Mouse (Mus musculus) hindbrain, embryonic 11.5 days (tissue): Measurements from ENCODE around the gene Crk. TPM values are rescaled to one million over a fixed set of nuclear protein-coding genes. Genes with fewer than 3 reads are reported as not detected.

ENCODE experiments used
- ATAC-seq: fragments of 200-750 bp; cut with Nextera tagmentation; 2 replicates; pipeline ENCODE4 v1.8.0; 2017; ENCODE audit warnings: mild to moderate bottlenecking, moderate TSS enrichment, moderate library complexity; ENCODE audit not compliant: low FRiP score
- DNase-seq: peaks from one replicate; pipeline ENCODE4 v3.0.0-alpha.2; 2015; ENCODE audit warnings: low spot score
- H3K27ac ChIP-seq: fragments of 300-500 bp; sonication (generic); 2 replicates; pipeline ENCODE4 v1.5.1; 2014; ENCODE audit warnings: mild to moderate bottlenecking, low read depth, low read length
- H3K27me3 ChIP-seq: fragments of 300-500 bp; sonication (generic); 2 replicates; pipeline ENCODE4 v1.6.1; 2014; ENCODE audit warnings: mild to moderate bottlenecking, low read length, moderate library complexity, mixed read lengths; ENCODE audit not compliant: control insufficient read depth, insufficient read depth
- H3K36me3 ChIP-seq: fragments of 300-500 bp; sonication (generic); 2 replicates; pipeline ENCODE4 v1.6.1; 2014; ENCODE audit warnings: mild to moderate bottlenecking, low read length, moderate library complexity, mixed read lengths; ENCODE audit not compliant: control insufficient read depth, insufficient read depth
- H3K4me1 ChIP-seq: fragments of 300-500 bp; sonication (generic); replicated peaks from 2 replicates; pipeline ENCODE4 v1.6.1; 2014; ENCODE audit warnings: low read length, mixed read lengths; ENCODE audit not compliant: control insufficient read depth, insufficient read depth
- H3K4me2 ChIP-seq: fragments of 300-500 bp; sonication (generic); replicated peaks from 2 replicates; pipeline ENCODE4 v1.6.1; 2014; ENCODE audit warnings: mild to moderate bottlenecking, low read depth, low read length
- H3K4me3 ChIP-seq: fragments of 300-500 bp; sonication (generic); 2 replicates; pipeline ENCODE4 v1.5.1; 2014; ENCODE audit warnings: low read depth, low read length
- H3K9ac ChIP-seq: fragments of 300-500 bp; sonication (generic); 2 replicates; pipeline ENCODE4 v1.6.1; 2014; ENCODE audit warnings: low read depth, low read length
- H3K9me3 ChIP-seq: fragments of 300-500 bp; sonication (generic); 2 replicates; pipeline ENCODE4 v1.6.1; 2016; ENCODE audit warnings: low read length; ENCODE audit not compliant: control insufficient read depth
- WGBS: fragments of 180-500 bp; shearing (Covaris S2); extraction: QIAGEN DNeasy Blood & Tissue Kit; methylation state at CpG from one replicate; pipeline ENCODE4 v1.1.7; 2014; 5-methylcytosine and 5-hydroxymethylcytosine counted together
- polyA plus RNA-seq: library from polyadenylated mRNA; unstranded; fragments of >200 nt; fragmentation: Nextera tagmentation; extraction: Ambion mirVana; gene quantifications from 2 replicates; pipeline ENCODE4 v1.2.1, GENCODE M21; 2014

The Crk gene
- polyA plus RNA-seq, 1 experiment from 2014 or later, result 113 TPM

DNA sequence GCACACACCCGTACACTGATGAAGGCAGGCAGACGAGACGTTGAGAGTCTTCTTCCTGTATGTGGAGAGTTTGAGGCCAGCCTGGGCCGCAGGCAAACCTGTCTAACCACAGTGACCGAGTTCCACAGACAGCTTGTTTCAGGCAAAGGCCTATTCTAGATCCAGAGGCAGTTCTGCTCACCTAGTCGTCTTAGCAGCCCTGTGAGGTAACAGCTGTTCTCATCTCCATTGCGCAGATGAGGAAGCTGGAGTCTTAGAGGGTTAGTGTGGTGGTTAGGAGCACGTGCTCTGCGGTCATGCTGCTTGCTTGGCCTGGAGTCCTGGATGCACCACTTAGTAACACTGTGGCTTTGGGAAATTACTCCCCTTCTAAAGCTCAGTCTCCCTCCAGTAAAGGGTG lies 34.4 kb upstream of the Crk start:
- Histone ChIP-seq H3K27me3 (no peaks in the 10 kb centered on the region), H3K4me1 (no peaks in the 10 kb centered on the region), H3K36me3 (no peaks in the 10 kb centered on the region), H3K4me2 (no peak overlapping the region), H3K9me3 (no peaks in the 10 kb centered on the region), H3K4me3 (no peak overlapping the region), H3K9ac (no peak overlapping the region), H3K27ac (no peak overlapping the region)
- ATAC-seq, result no peak
- 85% methylated on average over 9 of the region's 9 CpGs for WGBS
- no peak for DNase-seq

DNA sequence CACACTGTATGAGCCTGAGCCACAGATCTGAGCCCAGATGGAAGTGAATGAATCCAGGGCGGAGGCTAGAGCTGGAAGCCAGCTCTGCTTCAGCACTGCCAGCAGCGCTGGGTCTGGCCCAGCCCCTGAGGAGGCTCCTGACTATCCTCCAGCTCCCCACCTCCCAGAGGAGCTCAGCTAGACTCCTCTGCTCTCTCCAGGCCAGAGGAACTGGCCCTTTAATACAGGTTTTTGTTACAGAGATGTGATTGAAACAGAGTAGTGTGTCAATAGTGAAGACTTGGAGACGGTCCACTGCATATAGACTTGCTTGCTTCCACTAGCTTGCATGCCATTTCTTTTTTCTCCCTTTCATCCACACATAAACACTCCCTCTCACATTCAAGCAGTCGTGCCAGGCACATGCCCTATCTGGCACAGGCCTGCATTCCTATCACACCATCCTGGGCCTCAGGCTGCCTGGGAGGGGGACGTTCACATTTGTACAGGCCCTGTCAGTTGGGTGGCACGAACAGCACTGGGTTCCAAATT lies 31.3 kb upstream of the Crk start:
- DNase-seq (no peak), ATAC-seq (no peak)
- Histone ChIP-seq H3K9ac (no peak overlapping the region), H3K36me3 (no peaks in the 10 kb centered on the region), H3K27me3 (peaks cover 8% of the 10 kb centered on the region; the same call in 1 of the 2 replicates), H3K4me3 (no peak overlapping the region), H3K4me2 (no peak overlapping the region), H3K9me3 (no peaks in the 10 kb centered on the region), H3K4me1 (no peaks in the 10 kb centered on the region), H3K27ac (no peak overlapping the region)
- 78% methylated on average over 6 of the region's 6 CpGs for WGBS

GRCm38 (mm10) chr11:75649155-75649561 lies 29.9 kb upstream of the Crk start:
- H3K4me2 ChIP-seq, result no peak overlapping the region
- peaks cover 5% of the 10 kb centered on the region; the same call in 1 of the 2 replicates for H3K4me1 ChIP-seq
- H3K36me3 ChIP-seq, result no peaks in the 10 kb centered on the region
- 0 out of 2 replicates have a peak overlapping the region, but pooled peaks have one; percentile 9 for H3K27ac ChIP-seq
- peaks cover 16% of the 10 kb centered on the region for H3K27me3 ChIP-seq
- WGBS, result 87% methylated on average over 4 of the region's 4 CpGs
- no peaks in the 10 kb centered on the region for H3K9me3 ChIP-seq
- no peak overlapping the region for H3K4me3 ChIP-seq
- no peak for DNase-seq
- no peak for ATAC-seq
- no peak overlapping the region for H3K9ac ChIP-seq

- Histone ChIP-seq H3K27me3 (peaks cover 24% of the 10 kb centered on the region), H3K9me3 (no peaks in the 10 kb centered on the region), H3K4me1 (peaks cover 10% of the 10 kb centered on the region; the same call in 1 of the 2 replicates), H3K4me2 (peak within 1 kb of the TSS; percentile 91), H3K4me3 (peak within 1 kb of the TSS; percentile 58), H3K36me3 (no peaks in the 10 kb centered on the region), H3K27ac (peak within 1 kb of the TSS; percentile 42; the same call in 1 of the 2 replicates), H3K9ac (peak within 1 kb of the TSS; percentile 83)
- WGBS, result 63% methylated on average over 7 of the region's 7 CpGs
- DNase-seq (no peak), ATAC-seq (no peak)
These were observed 28.7 kb upstream of the Crk start, which contains the start of gene Myo1c for GRCm38 (mm10) chr11:75650311-75650710. Myo1c (plus strand) TSS chr11:75650504.

DNA sequence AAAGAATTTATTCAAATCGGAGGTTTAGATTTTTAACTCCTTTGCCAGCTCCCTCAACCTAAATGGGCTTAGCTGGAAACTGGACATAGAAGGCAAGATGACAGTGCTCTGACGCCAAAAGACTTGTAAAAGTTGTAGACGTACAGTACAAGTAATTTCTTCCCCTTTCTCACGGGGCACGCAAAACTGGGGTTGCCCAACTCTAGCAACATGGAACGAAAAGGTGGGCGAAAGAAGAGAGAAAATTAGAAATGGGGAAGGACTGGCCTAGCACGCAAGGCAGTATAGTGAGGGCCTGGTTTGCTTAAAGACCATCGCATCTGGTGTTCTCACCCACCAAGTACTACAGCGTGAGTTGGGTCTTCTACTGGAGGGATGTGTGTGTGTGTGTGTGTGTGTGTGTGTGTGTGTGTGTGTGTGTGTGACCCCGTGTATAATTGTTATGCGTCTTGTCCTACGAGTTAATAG lies 28.1 kb upstream of the Crk start:
- 46% methylated on average over 13 of the region's 13 CpGs for WGBS
- H3K4me3 ChIP-seq, result peak overlapping the region; percentile 58
- no peaks in the 10 kb centered on the region for H3K9me3 ChIP-seq
- H3K27ac ChIP-seq, result no peak overlapping the region
- DNase-seq (no peak), ATAC-seq (no peak)
- H3K27me3 ChIP-seq, result peaks cover 24% of the 10 kb centered on the region
- H3K36me3 ChIP-seq, result no peaks in the 10 kb centered on the region
- peak overlapping the region; percentile 83 for H3K9ac ChIP-seq
- H3K4me2 ChIP-seq, result peak overlapping the region; percentile 91
- peaks cover 10% of the 10 kb centered on the region; the same call in 1 of the 2 replicates for H3K4me1 ChIP-seq

DNA sequence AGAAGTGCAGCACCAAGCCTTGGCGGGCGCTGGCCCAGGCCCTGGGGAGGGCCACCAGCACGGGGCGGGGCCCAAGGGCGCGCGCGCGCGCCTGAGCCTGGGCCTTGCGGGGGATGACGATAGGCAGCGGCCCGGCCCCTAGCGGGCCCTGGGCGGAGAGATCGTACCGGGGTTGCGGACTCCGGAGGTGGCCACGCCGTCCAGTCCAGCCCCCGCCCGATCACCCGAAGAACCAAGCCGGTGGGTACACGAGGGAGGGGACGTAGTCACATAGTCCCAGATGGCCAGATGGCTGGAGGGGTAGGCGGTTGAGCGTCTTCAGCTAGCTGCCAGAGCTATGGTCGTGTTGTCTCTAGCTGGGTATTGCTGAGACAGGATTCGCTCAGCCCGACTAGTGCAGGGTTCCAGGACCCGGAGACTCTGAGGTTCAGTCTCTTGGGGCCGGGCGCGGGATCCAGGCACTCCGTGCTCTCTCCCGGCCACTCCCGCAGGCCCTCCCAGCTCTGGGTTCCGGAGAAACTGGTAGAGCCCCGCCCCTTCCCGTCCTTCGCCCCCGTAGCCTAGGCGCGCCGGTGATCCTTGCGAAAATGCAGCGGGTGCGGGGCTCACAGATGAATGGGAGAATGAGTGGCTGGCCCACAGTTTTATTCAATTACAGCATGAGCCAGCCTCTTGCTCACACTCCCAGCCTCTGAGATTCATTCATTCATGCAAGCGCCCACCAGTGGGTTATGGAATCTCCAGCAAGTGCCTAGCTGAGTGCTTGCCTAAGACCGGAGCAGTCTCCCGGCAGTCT lies 27.4 kb upstream of the Crk start:
- no peaks in the 10 kb centered on the region for H3K36me3 ChIP-seq
- DNase-seq, result peak; percentile 76
- no peaks in the 10 kb centered on the region for H3K9me3 ChIP-seq
- ATAC-seq, result peak; percentile 60
- H3K4me3 ChIP-seq, result peak overlapping the region; percentile 58
- under 1% methylated on average over 54 of the region's 54 CpGs for WGBS
- peaks cover 27% of the 10 kb centered on the region for H3K27me3 ChIP-seq
- peak overlapping the region; percentile 42; the same call in 1 of the 2 replicates for H3K27ac ChIP-seq
- H3K4me2 ChIP-seq, result peak overlapping the region; percentile 91
- H3K9ac ChIP-seq, result peak overlapping the region; percentile 83
- H3K4me1 ChIP-seq, result peaks cover 13% of the 10 kb centered on the region; the same call in 1 of the 2 replicates

DNA sequence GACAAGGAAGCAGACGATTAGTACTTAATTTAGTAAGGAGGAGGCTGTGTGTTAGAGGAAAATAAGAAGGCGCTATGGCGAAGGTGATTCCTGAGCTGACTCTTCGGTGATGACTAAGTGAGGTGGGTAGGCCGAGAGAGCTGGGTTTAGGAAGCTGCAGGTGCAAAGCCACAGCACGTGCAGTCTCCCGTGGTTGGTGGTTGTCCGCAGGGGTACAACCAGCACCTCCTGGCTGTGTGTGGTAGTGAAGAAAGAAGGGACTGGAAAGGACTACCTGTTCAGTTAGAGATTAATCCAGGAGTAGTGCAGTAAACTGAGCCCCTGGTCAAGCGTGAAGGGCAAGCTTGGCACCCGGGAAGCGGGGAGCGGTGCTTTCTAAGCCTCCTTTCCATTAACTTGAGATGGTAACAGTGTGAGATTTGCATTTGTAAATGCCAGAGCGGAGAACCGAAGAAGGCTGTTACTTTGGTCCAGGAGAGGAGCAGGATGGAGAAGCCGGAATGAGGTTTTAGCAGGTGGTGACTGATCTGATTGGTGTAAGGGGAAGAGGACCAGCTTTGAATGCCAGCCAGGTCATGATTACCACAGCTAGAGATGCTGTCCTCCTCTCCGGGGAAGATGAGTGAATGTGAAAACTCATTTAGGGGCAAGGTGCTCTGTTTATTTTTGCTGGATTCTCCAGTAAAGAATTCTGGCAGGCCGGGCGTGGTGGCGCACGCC lies 26.7 kb upstream of the Crk start:
- 21% methylated on average over 20 of the region's 20 CpGs for WGBS
- H3K27ac ChIP-seq, result no peak overlapping the region
- H3K27me3 ChIP-seq, result peaks cover 28% of the 10 kb centered on the region
- DNase-seq (no peak), ATAC-seq (no peak)
- H3K36me3 ChIP-seq, result no peaks in the 10 kb centered on the region
- H3K9ac ChIP-seq, result peak overlapping the region; percentile 83; the same call in 1 of the 2 replicates
- peak overlapping the region; percentile 58 for H3K4me3 ChIP-seq
- H3K4me1 ChIP-seq, result peaks cover 14% of the 10 kb centered on the region; the same call in 1 of the 2 replicates
- peak overlapping the region; percentile 91 for H3K4me2 ChIP-seq
- no peaks in the 10 kb centered on the region for H3K9me3 ChIP-seq

- H3K4me3 ChIP-seq, result no peak overlapping the region
- no peak for DNase-seq
- peaks cover 28% of the 10 kb centered on the region for H3K27me3 ChIP-seq
These were observed 25.9 kb upstream of the Crk start for GRCm38 (mm10) chr11:75652942-75653684.

More at GRCm38 (mm10) chr11:75652942-75653684, 25.9 kb upstream of the Crk start:
- H3K9me3 ChIP-seq, result no peaks in the 10 kb centered on the region
- peak overlapping the region; percentile 81; the same call in 1 of the 2 replicates for H3K4me2 ChIP-seq
- no peak overlapping the region for H3K9ac ChIP-seq
- WGBS, result 30% methylated on average over 14 of the region's 14 CpGs
- H3K36me3 ChIP-seq, result no peaks in the 10 kb centered on the region
- no peak overlapping the region for H3K27ac ChIP-seq
- ATAC-seq, result no peak
- peaks cover 14% of the 10 kb centered on the region; the same call in 1 of the 2 replicates for H3K4me1 ChIP-seq
